Mouse (Mus musculus): ENCODE data around the gene Tns3. TPM values are rescaled to one million over a fixed set of nuclear protein-coding genes. Genes with fewer than 3 reads are reported as not detected.
A peak's percentile ranks its signal among the peaks of the same experiment; 100 is the strongest.

Gene Tns3
- polyA plus RNA-seq, 1 experiment, result 33.9 TPM

DNA sequence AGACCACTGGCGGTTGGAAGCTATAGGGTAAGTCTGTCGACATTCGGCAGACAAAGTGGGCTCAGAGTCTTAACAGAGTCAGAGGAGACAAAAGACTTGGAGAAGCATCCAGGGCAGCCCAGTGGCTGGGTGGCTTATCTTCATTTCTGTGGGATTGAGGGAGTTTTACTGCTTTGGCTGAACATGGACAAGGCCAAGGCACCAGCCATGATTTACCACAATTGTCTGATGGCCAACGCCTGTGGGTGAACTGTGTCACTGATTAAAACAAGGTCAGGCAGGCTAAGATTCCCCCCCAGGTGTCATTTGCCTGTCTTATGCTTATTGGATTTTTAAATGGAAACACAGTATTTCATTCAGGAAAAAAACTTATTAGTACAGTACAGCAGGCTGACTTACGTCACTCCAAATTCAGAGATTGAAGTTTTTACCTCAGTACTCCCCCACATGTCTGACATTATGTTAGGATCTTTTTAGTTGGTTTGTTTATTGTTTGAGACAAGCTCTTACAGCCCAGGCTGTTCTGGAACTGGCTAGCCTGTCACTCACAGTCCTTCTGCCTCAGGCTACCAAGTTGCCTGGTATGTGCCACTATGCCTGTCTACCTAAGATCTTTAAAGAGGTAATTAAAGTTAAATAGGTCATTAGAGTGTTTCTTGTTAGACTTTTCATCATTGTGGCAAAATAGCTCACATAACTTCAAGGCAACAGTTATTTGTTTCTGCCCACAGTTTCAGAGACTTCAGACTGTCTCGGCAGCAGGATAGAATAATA, 11.6 kb upstream of the Tns3 start:
- 98% methylated on average over 6 of the region's 6 CpGs for WGBS
- no peak overlapping the region for H3K4me3 ChIP-seq (ENCODE audit: control insufficient read depth, insufficient read depth, low read length)
- no peaks in the 10 kb centered on the region for H3K36me3 ChIP-seq (ENCODE audit: control insufficient read depth, insufficient read depth, low read length)
- peaks cover 11% of the 10 kb centered on the region for H3K4me1 ChIP-seq (replicated peaks; ENCODE audit: control insufficient read depth, insufficient read depth, low read length)
- H3K27ac ChIP-seq (ENCODE audit: control insufficient read depth, insufficient read depth, low read length), result no peak overlapping the region
- TF ChIP-seq POLR2A (IDR thresholded peaks at IDR 0.05; ENCODE audit: control insufficient read depth, extremely low read depth, insufficient read depth, low read length, poor library complexity) (no peak), CTCF (IDR thresholded peaks at IDR 0.05; ENCODE audit: borderline replicate concordance, control insufficient read depth, extremely low read depth, insufficient read depth, low read length, poor library complexity) (no peak)
- no peak for DNase-seq
- no peaks in the 10 kb centered on the region for H3K27me3 ChIP-seq (ENCODE audit: control insufficient read depth, insufficient read depth, low read length)

GRCm38 (mm10) chr11:8674549-8675149, 10.3 kb upstream of the Tns3 start:
- Histone ChIP-seq H3K4me1 (replicated peaks; ENCODE audit: control insufficient read depth, insufficient read depth, low read length) (peaks cover 3% of the 10 kb centered on the region), H3K27me3 (ENCODE audit: control insufficient read depth, insufficient read depth, low read length) (no peaks in the 10 kb centered on the region), H3K4me3 (ENCODE audit: control insufficient read depth, insufficient read depth, low read length) (no peak overlapping the region), H3K27ac (ENCODE audit: control insufficient read depth, insufficient read depth, low read length) (no peak overlapping the region), H3K36me3 (ENCODE audit: control insufficient read depth, insufficient read depth, low read length) (no peaks in the 10 kb centered on the region)
- WGBS, result 63% methylated on average over 3 of the region's 3 CpGs
- TF ChIP-seq CTCF (IDR thresholded peaks at IDR 0.05; ENCODE audit: borderline replicate concordance, control insufficient read depth, extremely low read depth, insufficient read depth, low read length, poor library complexity) (no peak), POLR2A (IDR thresholded peaks at IDR 0.05; ENCODE audit: control insufficient read depth, extremely low read depth, insufficient read depth, low read length, poor library complexity) (no peak)
- no peak for DNase-seq

DNA sequence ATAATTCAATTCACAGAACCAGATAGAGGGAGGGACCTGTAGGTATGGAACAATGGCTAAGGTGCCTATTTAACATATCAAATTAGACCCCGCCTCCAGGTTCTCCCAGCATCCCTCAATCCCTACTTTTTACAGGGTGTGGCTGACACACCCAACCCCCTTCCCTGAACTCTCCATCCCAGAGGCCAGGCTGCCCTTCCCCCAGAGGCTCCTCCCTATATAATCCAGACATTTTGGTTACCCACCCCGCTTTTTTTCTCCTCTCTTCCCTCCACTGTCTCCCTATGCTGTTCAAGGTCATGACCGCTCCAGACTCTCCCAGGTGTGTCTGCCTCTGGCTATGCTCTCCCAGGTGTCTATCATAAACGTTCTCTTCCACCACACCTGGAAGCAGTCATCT, 7.4 kb upstream of the Tns3 start:
- Histone ChIP-seq H3K4me3 (ENCODE audit: control insufficient read depth, insufficient read depth, low read length) (no peak overlapping the region), H3K27ac (ENCODE audit: control insufficient read depth, insufficient read depth, low read length) (no peak overlapping the region), H3K27me3 (ENCODE audit: control insufficient read depth, insufficient read depth, low read length) (no peaks in the 10 kb centered on the region), H3K36me3 (ENCODE audit: control insufficient read depth, insufficient read depth, low read length) (no peaks in the 10 kb centered on the region), H3K4me1 (replicated peaks; ENCODE audit: control insufficient read depth, insufficient read depth, low read length) (no peaks in the 10 kb centered on the region; the same call in none of the 2 replicates)
- TF ChIP-seq POLR2A (IDR thresholded peaks at IDR 0.05; ENCODE audit: control insufficient read depth, extremely low read depth, insufficient read depth, low read length, poor library complexity), result no peak
- TF ChIP-seq CTCF (IDR thresholded peaks at IDR 0.05; ENCODE audit: borderline replicate concordance, control insufficient read depth, extremely low read depth, insufficient read depth, low read length, poor library complexity), result no peak
- DNase-seq, result no peak
- WGBS, result 96% methylated on average over 4 of the region's 4 CpGs

GRCm38 (mm10) chr11:8669138-8669537, 4.8 kb upstream of the Tns3 start:
- H3K27ac ChIP-seq (ENCODE audit: control insufficient read depth, insufficient read depth, low read length), result no peak overlapping the region
- no peak for DNase-seq

GRCm38 (mm10) chr11:8664797-8665196, 462 bp upstream of the Tns3 start:
- Histone ChIP-seq H3K27ac (ENCODE audit: control insufficient read depth, insufficient read depth, low read length) (no peak overlapping the region), H3K36me3 (ENCODE audit: control insufficient read depth, insufficient read depth, low read length) (no peaks in the 10 kb centered on the region), H3K27me3 (ENCODE audit: control insufficient read depth, insufficient read depth, low read length) (no peaks in the 10 kb centered on the region), H3K4me3 (ENCODE audit: control insufficient read depth, insufficient read depth, low read length) (peak overlapping the region; percentile 94), H3K4me1 (replicated peaks; ENCODE audit: control insufficient read depth, insufficient read depth, low read length) (peaks cover 20% of the 10 kb centered on the region)
- 52% methylated on average over 5 of the region's 5 CpGs for WGBS
- no peak for TF ChIP-seq CTCF (IDR thresholded peaks at IDR 0.05; ENCODE audit: borderline replicate concordance, control insufficient read depth, extremely low read depth, insufficient read depth, low read length, poor library complexity)
- no peak for TF ChIP-seq POLR2A (IDR thresholded peaks at IDR 0.05; ENCODE audit: control insufficient read depth, extremely low read depth, insufficient read depth, low read length, poor library complexity)
- DNase-seq, result no peak

More at GRCm38 (mm10) chr11:8669138-8669537, 4.8 kb upstream of the Tns3 start:
- no peaks in the 10 kb centered on the region for H3K36me3 ChIP-seq (ENCODE audit: control insufficient read depth, insufficient read depth, low read length)
- no peaks in the 10 kb centered on the region for H3K27me3 ChIP-seq (ENCODE audit: control insufficient read depth, insufficient read depth, low read length)
- TF ChIP-seq CTCF (IDR thresholded peaks at IDR 0.05; ENCODE audit: borderline replicate concordance, control insufficient read depth, extremely low read depth, insufficient read depth, low read length, poor library complexity) (no peak), POLR2A (IDR thresholded peaks at IDR 0.05; ENCODE audit: control insufficient read depth, extremely low read depth, insufficient read depth, low read length, poor library complexity) (no peak)
- peaks cover 6% of the 10 kb centered on the region for H3K4me1 ChIP-seq (replicated peaks; ENCODE audit: control insufficient read depth, insufficient read depth, low read length)
- H3K4me3 ChIP-seq (ENCODE audit: control insufficient read depth, insufficient read depth, low read length), result no peak overlapping the region
- 88% methylated on average over 2 of the region's 2 CpGs for WGBS

- no peaks in the 10 kb centered on the region for H3K36me3 ChIP-seq (ENCODE audit: control insufficient read depth, insufficient read depth, low read length)
- peak; percentile 51 for DNase-seq
- H3K27me3 ChIP-seq (ENCODE audit: control insufficient read depth, insufficient read depth, low read length), result no peaks in the 10 kb centered on the region
- TF ChIP-seq POLR2A (IDR thresholded peaks at IDR 0.05; ENCODE audit: control insufficient read depth, extremely low read depth, insufficient read depth, low read length, poor library complexity) (no peak), CTCF (IDR thresholded peaks at IDR 0.05; ENCODE audit: borderline replicate concordance, control insufficient read depth, extremely low read depth, insufficient read depth, low read length, poor library complexity) (peak; percentile 14; the same call in 1 of the 2 replicates)
- peak overlapping the region; percentile 94 for H3K4me3 ChIP-seq (ENCODE audit: control insufficient read depth, insufficient read depth, low read length)
- peaks cover 21% of the 10 kb centered on the region for H3K4me1 ChIP-seq (replicated peaks; ENCODE audit: control insufficient read depth, insufficient read depth, low read length)
- H3K27ac ChIP-seq (ENCODE audit: control insufficient read depth, insufficient read depth, low read length), result no peak overlapping the region
- under 1% methylated on average over 52 of the region's 52 CpGs for WGBS
Observed at GRCm38 (mm10) chr11:8663444-8664392, 617 bp downstream of the Tns3 start.

Data from thymus, adult 2 months (tissue).